Mouse (Mus musculus) heart, postnatal 0 days (tissue): ENCODE data around the gene Rpp14. TPM values are rescaled to one million over a fixed set of nuclear protein-coding genes. Genes with fewer than 3 reads are reported as not detected.

Experiments used
- ATAC-seq: fragments of 200-750 bp; cut with Nextera tagmentation; 2 replicates; pipeline ENCODE4 v1.8.0; 2017; ENCODE audit warnings: low read depth, moderate number of reproducible peaks, moderate library complexity; ENCODE audit not compliant: insufficient read depth
- DNase-seq: peaks from one replicate; pipeline ENCODE4 v3.0.0-alpha.2; 2016; ENCODE audit warnings: low spot score
- H3K27ac ChIP-seq: fragments of 300-500 bp; sonication (generic); 2 replicates; pipeline ENCODE4 v1.5.1; 2014; ENCODE audit warnings: low read depth, mild to moderate bottlenecking
- H3K27me3 ChIP-seq: fragments of 300-500 bp; sonication (generic); 2 replicates; pipeline ENCODE4 v1.6.1; 2014; ENCODE audit warnings: low read length, mixed read lengths; ENCODE audit not compliant: control insufficient read depth, insufficient read depth
- H3K36me3 ChIP-seq: fragments of 300-500 bp; sonication (generic); replicated peaks from 2 replicates; pipeline ENCODE4 v1.6.1; 2014; ENCODE audit warnings: low read length, mixed read lengths; ENCODE audit not compliant: control insufficient read depth, insufficient read depth
- H3K4me1 ChIP-seq: fragments of 300-500 bp; sonication (generic); 2 replicates; pipeline ENCODE4 v1.6.1; 2014; ENCODE audit warnings: antibody characterized with exemption; ENCODE audit not compliant: control insufficient read depth, insufficient read depth
- H3K4me2 ChIP-seq: fragments of 300-500 bp; sonication (generic); 2 replicates; pipeline ENCODE4 v1.6.1; 2014; ENCODE audit warnings: low read depth, mild to moderate bottlenecking, low read length, moderate library complexity
- H3K4me3 ChIP-seq: fragments of 300-500 bp; sonication (generic); 2 replicates; pipeline ENCODE4 v1.5.1; 2014; ENCODE audit warnings: low read depth, low read length
- H3K9ac ChIP-seq: fragments of 300-500 bp; sonication (generic); replicated peaks from 2 replicates; pipeline ENCODE4 v1.6.1; 2014; ENCODE audit warnings: low read depth, low read length, mixed read lengths
- H3K9me3 ChIP-seq: fragments of 300-500 bp; sonication (generic); replicated peaks from 2 replicates; pipeline ENCODE4 v1.6.1; 2016; ENCODE audit warnings: low read length; ENCODE audit not compliant: control insufficient read depth
- CTCF ChIP-seq: IDR thresholded peaks from 2 replicates; pipeline ENCODE4 v1.5.1; 2016; ENCODE audit warnings: antibody characterized with exemption, control low read depth, low read depth
- EP300 ChIP-seq: IDR thresholded peaks from 2 replicates; pipeline ENCODE4 v1.6.1; 2016; ENCODE audit warnings: antibody characterized with exemption, low read depth
- WGBS: fragments of 180-500 bp; shearing (Covaris S2); extraction: QIAGEN DNeasy Blood & Tissue Kit; methylation state at CpG from one replicate; pipeline ENCODE4 v1.1.7; 2014; 5-methylcytosine and 5-hydroxymethylcytosine counted together
- polyA plus RNA-seq: library from polyadenylated mRNA; unstranded; fragments of >200 nt; fragmentation: Nextera tagmentation; extraction: Ambion mirVana; gene quantifications from 2 replicates; pipeline ENCODE4 v1.2.1, GENCODE M21; 2015
- total RNA-seq: library from RNA; depleted of rRNA; stranded (reverse); fragments of >200 nt; gene quantifications from 2 replicates; pipeline ENCODE4 v1.2.3, GENCODE M21; 2014; ENCODE audit warnings: low replicate concordance; rRNA removed

Rpp14 gene
- total and polyA plus RNA-seq, 2 experiments from 2014 or later = 42.4 to 61.8 TPM

DNA sequence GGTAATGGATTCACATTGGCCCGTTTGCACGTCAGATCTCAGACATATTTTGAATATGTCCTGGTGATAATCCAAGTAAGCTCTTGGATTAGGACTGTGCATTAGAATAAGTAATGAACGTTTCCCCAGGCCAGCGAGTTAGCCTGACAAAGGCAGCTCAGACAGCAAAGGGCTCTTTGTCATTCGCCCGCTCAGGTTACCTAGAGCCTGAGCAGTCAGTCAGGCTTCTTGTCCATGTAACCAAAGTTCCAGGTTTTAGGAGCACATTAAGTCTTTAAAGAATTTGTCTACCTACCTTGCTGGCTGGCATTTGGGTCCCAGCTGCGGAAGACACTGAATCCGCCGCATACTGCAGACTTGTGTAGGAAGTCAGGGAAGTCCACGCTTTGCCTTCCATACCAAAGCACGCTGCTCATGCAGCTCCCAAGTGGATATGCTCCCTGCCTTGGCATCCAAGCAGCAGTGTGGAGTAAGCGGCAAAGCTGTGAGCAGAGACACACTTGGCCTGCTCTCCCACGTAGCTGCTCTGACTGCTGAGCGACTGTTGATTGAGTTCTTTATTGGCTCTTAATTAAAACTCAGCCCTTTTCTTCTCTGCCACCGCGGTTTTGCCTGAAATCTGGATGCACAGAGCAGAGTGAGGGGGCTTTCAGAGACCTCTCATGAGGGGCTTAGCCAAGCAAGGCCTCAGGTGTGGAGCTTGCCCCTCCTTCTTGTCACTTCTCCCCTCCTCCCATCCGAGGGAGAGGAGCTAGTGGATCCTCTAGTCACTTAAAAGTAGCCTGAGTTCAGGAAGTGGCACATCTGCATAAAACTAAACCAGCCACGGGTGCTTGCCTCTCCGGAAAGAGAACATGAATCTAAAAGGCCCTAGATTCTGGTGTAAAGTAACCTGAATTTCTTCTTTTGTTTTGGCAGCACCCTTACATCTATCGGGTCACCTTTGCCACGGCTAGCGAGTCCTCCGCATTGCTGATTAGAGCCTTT lies 59.9 kb downstream of the Rpp14 start:
- Histone ChIP-seq H3K27me3 (no peaks in the 10 kb centered on the region), H3K4me3 (no peak overlapping the region), H3K27ac (no peak overlapping the region), H3K9ac (no peak overlapping the region), H3K36me3 (peaks cover 80% of the 10 kb centered on the region), H3K4me2 (no peak overlapping the region), H3K4me1 (no peaks in the 10 kb centered on the region), H3K9me3 (no peaks in the 10 kb centered on the region)
- DNase-seq (no peak), ATAC-seq (no peak)
- TF ChIP-seq CTCF (no peak), EP300 (no peak)
- 82% methylated on average over 23 of the region's 23 CpGs for WGBS

DNA sequence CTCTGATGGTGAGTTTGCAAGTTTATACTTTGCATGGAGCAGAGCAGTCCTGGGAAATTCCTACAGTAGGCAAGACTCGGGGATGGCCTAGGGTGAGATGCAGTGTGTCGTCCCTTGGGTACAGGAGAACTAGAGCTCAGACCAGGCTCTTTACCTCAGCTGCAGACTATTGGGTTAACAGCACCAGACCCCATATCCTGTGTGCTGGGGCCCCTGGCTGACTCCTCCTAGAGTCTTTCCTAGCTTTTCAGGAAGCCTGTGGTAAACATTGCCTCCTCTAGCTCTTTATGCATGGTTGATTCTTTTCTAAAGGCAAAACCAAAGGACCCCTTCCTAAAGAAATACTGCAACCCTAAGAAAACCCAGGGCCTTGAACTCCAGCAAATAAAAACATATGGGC lies 61.0 kb downstream of the Rpp14 start:
- WGBS = 80% methylated on average over 2 of the region's 2 CpGs
- ATAC-seq (no peak), DNase-seq (no peak)
- no peak overlapping the region for H3K9ac ChIP-seq
- H3K9me3 ChIP-seq = no peaks in the 10 kb centered on the region
- H3K27me3 ChIP-seq = no peaks in the 10 kb centered on the region
- no peak overlapping the region for H3K27ac ChIP-seq
- H3K4me2 ChIP-seq = no peak overlapping the region
- no peak for TF ChIP-seq EP300
- TF ChIP-seq CTCF = no peak
- peaks cover 84% of the 10 kb centered on the region for H3K36me3 ChIP-seq
- H3K4me1 ChIP-seq = peaks cover 6% of the 10 kb centered on the region; the same call in 1 of the 2 replicates
- no peak overlapping the region for H3K4me3 ChIP-seq

Other genes starting within 250 kb of the Rpp14 start
- not detected in 2 replicates for gene Gm45521, start 123.1 kb upstream of the Rpp14 start, total RNA-seq
- not detected in 2 replicates for gene Gm45521, start 123.1 kb upstream of the Rpp14 start, polyA plus RNA-seq
- not detected in 2 replicates for gene Dnase1l3, start 85.8 kb upstream of the Rpp14 start, total RNA-seq
- gene Dnase1l3, start 85.8 kb upstream of the Rpp14 start, polyA plus RNA-seq = 0.03 TPM in 2 replicates
- gene Abhd6, start 77.5 kb upstream of the Rpp14 start, total RNA-seq = 2.2 and 2.5 TPM in 2 replicates
- 9.1 and 10.1 TPM in 2 replicates for gene Abhd6, start 77.5 kb upstream of the Rpp14 start, polyA plus RNA-seq
- 14.5 and 23.7 TPM in 2 replicates for gene Pxk, start 17.8 kb downstream of the Rpp14 start, total RNA-seq
- 26.2 and 28.9 TPM in 2 replicates for gene Pxk, start 17.8 kb downstream of the Rpp14 start, polyA plus RNA-seq
- 535 and 560 TPM in 2 replicates for gene Pdhb, start 92.7 kb downstream of the Rpp14 start, total RNA-seq
- 1,048 and 1,051 TPM in 2 replicates for gene Pdhb, start 92.7 kb downstream of the Rpp14 start, polyA plus RNA-seq
- 5.8 and 7.9 TPM in 2 replicates for gene Kctd6, start 133.8 kb downstream of the Rpp14 start, total RNA-seq
- 11.4 and 12.6 TPM in 2 replicates for gene Kctd6, start 133.8 kb downstream of the Rpp14 start, polyA plus RNA-seq
- 0.39 TPM in 1 of 2 replicates, not detected in the other for gene Acox2, start 179.0 kb downstream of the Rpp14 start, total RNA-seq
- 0.15 TPM in 1 of 2 replicates, not detected in the other for gene Acox2, start 179.0 kb downstream of the Rpp14 start, polyA plus RNA-seq
- 3.2 and 5.0 TPM in 2 replicates for gene Fam107a, start 237.7 kb downstream of the Rpp14 start, total RNA-seq
- gene Fam107a, start 237.7 kb downstream of the Rpp14 start, polyA plus RNA-seq = 0.14 and 0.26 TPM in 2 replicates